Mouse (Mus musculus) ES-Bruce4 (cell line): Measurements from ENCODE around the gene Thap8. TPM values are rescaled to one million over a fixed set of nuclear protein-coding genes. Genes with fewer than 3 reads are reported as not detected.

Source experiments
- H3K27ac ChIP-seq: 2 replicates; pipeline ENCODE4 v1.5.1; 2012; ENCODE audit warnings: low read length, inconsistent platforms; ENCODE audit not compliant: insufficient read depth
- H3K27me3 ChIP-seq: 2 replicates; pipeline ENCODE4 v1.6.1; 2012; ENCODE audit warnings: mild to moderate bottlenecking, low read length, inconsistent platforms; ENCODE audit not compliant: control insufficient read depth, poor library complexity, insufficient read depth, severe bottlenecking
- H3K36me3 ChIP-seq: 2 replicates; pipeline ENCODE4 v1.6.1; 2012; ENCODE audit warnings: inconsistent platforms, mild to moderate bottlenecking, low read length, moderate library complexity; ENCODE audit not compliant: control insufficient read depth, poor library complexity, insufficient read depth, severe bottlenecking
- H3K4me1 ChIP-seq: one replicate; pipeline ENCODE4 v1.8.1; 2011; ENCODE audit warnings: low read length; ENCODE audit not compliant: control insufficient read depth, insufficient read depth
- H3K4me3 ChIP-seq: 2 replicates; pipeline ENCODE4 v1.5.1; 2011; ENCODE audit warnings: low read depth, mild to moderate bottlenecking, low read length
- H3K9ac ChIP-seq: 2 replicates; pipeline ENCODE4 v1.6.1; 2012; ENCODE audit warnings: low read depth, mild to moderate bottlenecking, inconsistent platforms; ENCODE audit not compliant: poor library complexity, severe bottlenecking
- H3K9me3 ChIP-seq: replicated peaks from 2 replicates; pipeline ENCODE4 v1.6.1; 2012; ENCODE audit warnings: mild to moderate bottlenecking, low read length, inconsistent platforms; ENCODE audit not compliant: control insufficient read depth, poor library complexity, insufficient read depth, severe bottlenecking
- CTCF ChIP-seq: IDR thresholded peaks from one replicate; pipeline ENCODE4 v1.8.1; 2011; ENCODE audit warnings: low read depth, low read length
- EP300 ChIP-seq: IDR thresholded peaks from 2 replicates; pipeline ENCODE4 v1.6.1; 2011; ENCODE audit warnings: low read depth, low read length; ENCODE audit not compliant: insufficient read depth
- POLR2A ChIP-seq: IDR thresholded peaks from one replicate; pipeline ENCODE4 v1.8.1; 2011; ENCODE audit warnings: low read length; ENCODE audit not compliant: insufficient read depth
- polyA plus RNA-seq: library from polyadenylated mRNA; stranded (reverse); fragments of >200 nt; gene quantifications from 2 replicates; pipeline ENCODE4 v1.2.4, GENCODE M21; 2011; ENCODE audit warnings: low read depth; ENCODE audit not compliant: missing spikeins, insufficient read depth, insufficient read length

Gene Thap8
- polyA plus RNA-seq, 1 experiment, result 0.60 TPM

GRCm38 (mm10) chr7:30291215-30292131 lies 11.6 kb downstream of the Thap8 start, which contains the start of gene Clip3:
Clip3 (plus strand) TSS chr7:30291728.
- TF ChIP-seq EP300 (no peak), CTCF (no peak), POLR2A (no peak)
- Histone ChIP-seq H3K9ac (peak within 1 kb of the TSS; percentile 23), H3K36me3 (no peaks in the 10 kb centered on the region), H3K9me3 (no peaks in the 10 kb centered on the region), H3K27me3 (no peaks in the 10 kb centered on the region), H3K27ac (no peak within 1 kb of the TSS), H3K4me3 (peak within 1 kb of the TSS; percentile 84), H3K4me1 (no peaks in the 10 kb centered on the region)

DNA sequence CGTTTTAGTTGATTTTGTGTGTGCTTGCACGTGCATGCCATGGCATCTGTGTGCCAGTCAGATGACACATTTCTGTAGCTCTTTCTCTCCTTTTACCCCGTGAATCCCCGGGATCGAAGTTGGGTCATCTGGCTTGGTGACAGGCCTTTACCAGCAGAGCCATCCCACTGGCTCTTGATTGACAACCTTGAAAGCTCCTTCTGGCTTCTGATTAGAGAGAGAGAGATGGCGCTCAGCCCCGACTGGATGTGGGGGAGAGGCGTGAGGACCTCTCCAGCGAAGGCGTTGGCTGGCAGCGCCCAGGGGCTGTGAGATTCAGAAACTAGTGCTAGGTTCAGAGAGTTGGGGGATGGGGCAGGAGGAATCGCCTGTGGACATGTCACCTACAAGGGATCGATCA lies 13.9 kb downstream of the Thap8 start:
- Histone ChIP-seq H3K4me1 (no peaks in the 10 kb centered on the region), H3K9ac (no peak overlapping the region), H3K27me3 (no peaks in the 10 kb centered on the region), H3K4me3 (no peak overlapping the region), H3K27ac (no peak overlapping the region), H3K36me3 (no peaks in the 10 kb centered on the region), H3K9me3 (no peaks in the 10 kb centered on the region)
- TF ChIP-seq EP300, result no peak
- no peak for TF ChIP-seq CTCF
- TF ChIP-seq POLR2A, result no peak

DNA sequence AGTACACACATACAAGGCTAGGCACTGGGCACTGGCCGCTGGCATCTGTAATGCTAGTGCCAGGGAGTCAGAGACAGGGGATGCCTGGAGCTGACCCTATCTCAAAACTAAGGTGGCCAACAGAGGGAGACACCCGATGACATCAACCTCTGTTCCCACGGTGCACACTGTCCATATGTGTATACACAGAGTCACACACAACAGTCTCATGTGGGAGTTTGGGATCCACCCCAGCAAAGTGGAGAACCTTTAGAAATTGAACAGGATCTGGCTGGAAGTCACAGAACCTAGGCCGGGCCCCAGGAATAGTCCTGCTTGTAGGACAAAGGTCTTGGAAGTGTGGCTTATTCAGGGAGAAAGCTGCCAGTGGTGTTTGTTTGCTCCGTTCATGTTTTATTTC lies 14.4 kb downstream of the Thap8 start:
- H3K9ac ChIP-seq, result no peak overlapping the region
- H3K27me3 ChIP-seq, result no peaks in the 10 kb centered on the region
- no peaks in the 10 kb centered on the region for H3K9me3 ChIP-seq
- no peak overlapping the region for H3K4me3 ChIP-seq
- TF ChIP-seq EP300, result no peak
- TF ChIP-seq CTCF, result no peak
- TF ChIP-seq POLR2A, result no peak
- no peak overlapping the region for H3K27ac ChIP-seq
- H3K4me1 ChIP-seq, result no peaks in the 10 kb centered on the region
- H3K36me3 ChIP-seq, result no peaks in the 10 kb centered on the region

DNA sequence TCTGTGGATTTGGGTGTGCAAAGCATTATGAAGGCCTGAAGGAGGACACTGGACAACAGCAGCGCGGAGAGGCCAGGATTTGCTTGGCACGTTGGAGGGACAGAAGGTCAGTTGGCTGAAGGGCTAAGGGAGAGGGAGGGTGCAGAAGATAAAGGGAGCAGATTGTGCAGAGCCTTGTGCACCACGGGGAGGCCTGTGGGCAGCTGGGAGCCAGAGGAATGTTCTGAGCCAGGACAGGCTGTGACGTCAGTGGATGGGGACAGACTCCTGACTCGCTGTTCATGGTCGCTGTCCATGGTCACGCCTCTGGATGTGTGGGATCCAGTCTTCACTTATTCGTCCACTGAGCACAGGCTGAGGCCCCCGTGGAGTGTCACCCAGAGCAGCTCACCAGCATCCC lies 15.2 kb downstream of the Thap8 start:
- TF ChIP-seq POLR2A (no peak), EP300 (no peak), CTCF (no peak)
- H3K9me3 ChIP-seq, result no peaks in the 10 kb centered on the region
- H3K4me1 ChIP-seq, result no peaks in the 10 kb centered on the region
- H3K9ac ChIP-seq, result no peak overlapping the region
- no peaks in the 10 kb centered on the region for H3K36me3 ChIP-seq
- H3K27me3 ChIP-seq, result no peaks in the 10 kb centered on the region
- no peak overlapping the region for H3K4me3 ChIP-seq
- H3K27ac ChIP-seq, result no peak overlapping the region

DNA sequence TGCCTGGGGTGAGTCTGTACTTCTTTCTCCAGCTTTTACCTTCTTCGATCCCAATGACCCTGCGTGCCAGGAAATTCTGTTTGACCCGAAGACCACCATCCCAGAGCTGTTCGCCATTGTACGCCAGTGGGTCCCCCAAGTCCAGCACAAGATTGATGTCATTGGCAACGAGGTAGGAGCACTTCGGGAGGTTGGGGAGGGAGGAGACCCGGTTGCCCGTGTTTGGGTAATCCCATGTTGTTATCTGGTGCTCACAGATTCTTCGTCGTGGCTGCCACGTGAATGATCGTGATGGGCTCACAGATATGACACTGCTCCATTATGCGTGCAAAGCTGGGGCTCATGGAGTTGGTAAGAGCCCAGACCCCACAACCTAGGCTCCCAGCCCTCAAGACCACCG lies 16.9 kb downstream of the Thap8 start:
- TF ChIP-seq CTCF (no peak), POLR2A (no peak), EP300 (no peak)
- Histone ChIP-seq H3K27ac (no peak overlapping the region), H3K9ac (no peak overlapping the region), H3K4me1 (no peaks in the 10 kb centered on the region), H3K27me3 (no peaks in the 10 kb centered on the region), H3K36me3 (no peaks in the 10 kb centered on the region), H3K9me3 (no peaks in the 10 kb centered on the region), H3K4me3 (no peak overlapping the region)

DNA sequence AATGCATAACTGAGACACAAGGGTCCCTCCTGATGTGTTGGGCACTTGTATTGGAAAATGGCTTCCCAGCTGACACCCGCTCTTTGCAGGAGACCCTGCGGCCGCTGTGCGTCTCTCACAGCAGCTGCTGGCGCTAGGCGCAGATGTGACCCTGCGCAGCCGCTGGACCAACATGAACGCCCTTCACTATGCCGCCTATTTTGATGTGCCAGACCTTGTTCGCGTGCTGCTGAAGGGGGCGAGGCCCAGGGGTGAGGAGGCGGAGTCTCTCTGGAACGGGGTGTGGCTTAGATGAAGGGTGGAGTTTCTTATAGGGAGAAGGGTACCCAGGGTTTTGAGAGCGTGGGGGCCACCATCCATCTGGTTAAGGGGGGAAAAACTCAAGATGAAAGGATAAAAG lies 17.4 kb downstream of the Thap8 start:
- no peak overlapping the region for H3K27ac ChIP-seq
- no peaks in the 10 kb centered on the region for H3K9me3 ChIP-seq
- H3K4me1 ChIP-seq, result no peaks in the 10 kb centered on the region
- H3K9ac ChIP-seq, result no peak overlapping the region
- no peaks in the 10 kb centered on the region for H3K27me3 ChIP-seq
- H3K36me3 ChIP-seq, result no peaks in the 10 kb centered on the region
- TF ChIP-seq CTCF, result no peak
- no peak for TF ChIP-seq POLR2A
- no peak for TF ChIP-seq EP300
- no peak overlapping the region for H3K4me3 ChIP-seq
